ENCODE assay signal across 10 mouse cellular contexts in the genomic region with DNA sequence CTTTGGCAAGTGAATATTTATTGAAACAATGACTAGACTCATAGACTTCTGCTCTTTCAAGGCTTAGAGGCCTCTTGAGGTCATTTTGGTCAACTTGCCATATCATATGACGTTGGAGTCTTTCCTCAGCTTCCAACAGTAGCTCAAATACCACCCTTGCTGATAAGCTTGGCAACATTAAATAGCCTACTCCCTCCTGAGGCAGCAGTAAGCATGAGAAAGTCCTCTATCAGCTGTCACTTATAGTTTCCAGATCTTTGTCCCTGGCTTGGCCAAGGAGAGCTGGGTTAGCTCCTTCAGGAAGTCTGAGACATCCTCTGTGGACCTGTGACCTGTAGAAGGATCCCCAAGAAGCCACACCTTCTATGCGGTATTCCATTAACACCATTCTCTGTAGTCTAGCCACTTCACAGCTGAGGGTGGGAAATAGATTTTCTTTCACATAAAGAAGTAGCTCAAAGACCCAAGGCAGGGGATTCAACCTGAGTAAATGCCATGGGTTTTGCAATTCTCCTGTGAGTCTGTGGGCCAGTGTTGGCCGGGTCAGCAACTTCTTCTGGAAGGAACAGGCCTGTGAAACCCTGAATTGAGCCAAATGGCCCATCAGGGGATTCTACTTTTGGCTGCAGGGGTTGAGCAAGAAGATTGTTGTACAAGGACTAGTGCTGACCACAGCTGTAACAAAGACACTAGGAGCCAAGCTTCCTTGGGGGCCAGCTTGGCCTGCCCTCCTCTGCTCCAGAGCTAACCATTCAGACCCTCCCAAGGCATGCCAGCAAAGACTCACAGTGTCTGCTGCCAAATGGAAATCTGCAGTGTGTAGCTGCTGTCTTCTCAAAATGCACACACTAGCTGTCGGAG.
DNase-seq lines count a peak whose midpoint lies in the region; ATAC-seq and TF ChIP-seq lines count a peak whose summit lies in the region.
"Had no signal": no experiment of that assay in that cellular context is flagged by ENCODE, and none has a peak within 500 bp of the region (broad histone marks: within the 10 kb centered on the region; RNA-seq: fewer than 3 reads in every experiment).

No protein-coding gene starts in this region.

- no peak for DNase-seq in hindbrain, postnatal 0 days (ENCODE audit: low spot score)
- DNase-seq in adrenal gland, postnatal 10 days, result peak; percentile 77
- peak; percentile 26 to 71 for DNase-seq in gastrocnemius, postnatal 4 days (ENCODE audit: low spot score in 2 of 2)
- DNase-seq in cerebellum, adult 11 months, result no peak
- DNase-seq in left cerebral cortex, postnatal 10 days (ENCODE audit: extremely low spot score in 1 of 2, low spot score in 2 of 2), result no peak
- DNase-seq: liver; midbrain, embryonic 14.5 days had no signal

- no peaks in the 10 kb centered on the region for H3K4me1 ChIP-seq in hindbrain, postnatal 0 days (ENCODE audit: insufficient read depth, low read length)
- no peaks in the 10 kb centered on the region for H3K4me1 ChIP-seq in hindbrain, embryonic 12.5 days
- H3K4me1 ChIP-seq in lung, embryonic 16.5 days (replicated peaks; ENCODE audit: control insufficient read depth, insufficient read depth, low read length), result peaks cover 9% of the 10 kb centered on the region; the same call in 1 of the 2 replicates
- H3K4me1 ChIP-seq in kidney, embryonic 16.5 days (ENCODE audit: insufficient read depth, low read length), result peaks cover 6% of the 10 kb centered on the region; the same call in 1 of the 2 replicates

- H3K27me3 ChIP-seq in hindbrain, postnatal 0 days (ENCODE audit: insufficient read depth, low read length), result no peaks in the 10 kb centered on the region
- no peaks in the 10 kb centered on the region for H3K27me3 ChIP-seq in hindbrain, embryonic 12.5 days
- no peaks in the 10 kb centered on the region for H3K27me3 ChIP-seq in lung, embryonic 16.5 days (ENCODE audit: control insufficient read depth, insufficient read depth, low read depth, low read length)
- H3K27me3 ChIP-seq in kidney, embryonic 16.5 days (ENCODE audit: insufficient read depth, low read length), result no peaks in the 10 kb centered on the region

- H3K4me2 ChIP-seq in hindbrain, postnatal 0 days (ENCODE audit: low read depth, low read length), result no peak overlapping the region
- no peak overlapping the region for H3K4me2 ChIP-seq in hindbrain, embryonic 12.5 days (replicated peaks)
- H3K4me2 ChIP-seq in lung, embryonic 16.5 days (ENCODE audit: low read depth, low read length), result no peak overlapping the region
- H3K4me2 ChIP-seq in kidney, embryonic 16.5 days (replicated peaks; ENCODE audit: low read depth, low read length), result no peak overlapping the region

- 0 out of 2 replicates have a peak, but pooled peaks have one; percentile 43 for ATAC-seq in hindbrain, postnatal 0 days
- ATAC-seq in hindbrain, embryonic 12.5 days (ENCODE audit: low FRiP score), result no peak
- ATAC-seq in lung, embryonic 16.5 days (ENCODE audit: low read depth), result peak; percentile 93
- ATAC-seq in kidney, embryonic 16.5 days (ENCODE audit: low FRiP score, low TSS enrichment), result no peak

- no peak overlapping the region for H3K27ac ChIP-seq in hindbrain, postnatal 0 days
- no peak overlapping the region for H3K27ac ChIP-seq in hindbrain, embryonic 12.5 days
- peak overlapping the region; percentile 42 for H3K27ac ChIP-seq in lung, embryonic 16.5 days (ENCODE audit: low read length)
- no peak overlapping the region for H3K27ac ChIP-seq in kidney, embryonic 16.5 days (ENCODE audit: low read length)

- no peaks in the 10 kb centered on the region for H3K36me3 ChIP-seq in hindbrain, postnatal 0 days (ENCODE audit: insufficient read depth, low read length)
- no peaks in the 10 kb centered on the region for H3K36me3 ChIP-seq in hindbrain, embryonic 12.5 days
- H3K36me3 ChIP-seq in lung, embryonic 16.5 days (ENCODE audit: control insufficient read depth, insufficient read depth, low read length), result no peaks in the 10 kb centered on the region
- H3K36me3 ChIP-seq in kidney, embryonic 16.5 days (ENCODE audit: insufficient read depth, low read length), result no peaks in the 10 kb centered on the region

- whole genome bisulfite sequencing in hindbrain, postnatal 0 days, result 77% methylated on average over 4 of the region's 4 CpGs
- WGBS in hindbrain, embryonic 12.5 days, result 84% methylated on average over 4 of the region's 4 CpGs
- WGBS in lung, embryonic 16.5 days, result 51% methylated on average over 4 of the region's 4 CpGs
- WGBS in kidney, embryonic 16.5 days, result 69% methylated on average over 4 of the region's 4 CpGs

- intact Hi-C loops in left cerebral cortex, postnatal 10 days (cut with DNase I), result no loop called here

- no peak for TF ChIP-seq CTCF in hindbrain, postnatal 0 days (IDR thresholded peaks at IDR 0.05; ENCODE audit: low read depth)

- no peaks in the 10 kb centered on the region for H3K9me3 ChIP-seq in hindbrain, postnatal 0 days (ENCODE audit: low read length)
- no peaks in the 10 kb centered on the region for H3K9me3 ChIP-seq in hindbrain, embryonic 12.5 days (replicated peaks)
- H3K9me3 ChIP-seq in lung, embryonic 16.5 days (ENCODE audit: control insufficient read depth, low read length), result no peaks in the 10 kb centered on the region
- H3K9me3 ChIP-seq in kidney, embryonic 16.5 days (ENCODE audit: low read length), result no peaks in the 10 kb centered on the region

- no peak overlapping the region for H3K4me3 ChIP-seq in hindbrain, postnatal 0 days (ENCODE audit: low read length)
- H3K4me3 ChIP-seq in hindbrain, embryonic 12.5 days, result no peak overlapping the region
- no peak overlapping the region for H3K4me3 ChIP-seq in lung, embryonic 16.5 days (ENCODE audit: low read length)
- no peak overlapping the region for H3K4me3 ChIP-seq in kidney, embryonic 16.5 days (ENCODE audit: low read length)

- H3K9ac ChIP-seq in hindbrain, postnatal 0 days (replicated peaks; ENCODE audit: low read length), result no peak overlapping the region
- H3K9ac ChIP-seq in hindbrain, embryonic 12.5 days, result no peak overlapping the region
- no peak overlapping the region for H3K9ac ChIP-seq in lung, embryonic 16.5 days (ENCODE audit: low read length)
- H3K9ac ChIP-seq in kidney, embryonic 16.5 days (replicated peaks; ENCODE audit: low read length), result no peak overlapping the region

Comparison
In these comparisons a context has a peak if more than half of its experiments do, and no peak if none do; other contexts are left out.
1. ATAC-seq: peak in hindbrain, postnatal 0 days (single experiment) and lung, embryonic 16.5 days (single experiment); none in hindbrain, embryonic 12.5 days (single experiment) and kidney, embryonic 16.5 days (single experiment).
2. DNase-seq: peak in adrenal gland, postnatal 10 days (single experiment) and gastrocnemius, postnatal 4 days (2 of 2); none in hindbrain, postnatal 0 days (single experiment), cerebellum, adult 11 months (single experiment) and left cerebral cortex, postnatal 10 days (0 of 2).